Mouse (Mus musculus) cerebellum, postnatal 36 days (tissue): Measurements from ENCODE around the gene Dnaaf5.

Source experiments
- DNase-seq, 2 experiments: peaks; one replicate each; pipeline ENCODE4 v3.0.0; 2021 to 2022; ENCODE audit warnings: mixed read lengths in 2 of 2

Dnaaf5 gene

DNA sequence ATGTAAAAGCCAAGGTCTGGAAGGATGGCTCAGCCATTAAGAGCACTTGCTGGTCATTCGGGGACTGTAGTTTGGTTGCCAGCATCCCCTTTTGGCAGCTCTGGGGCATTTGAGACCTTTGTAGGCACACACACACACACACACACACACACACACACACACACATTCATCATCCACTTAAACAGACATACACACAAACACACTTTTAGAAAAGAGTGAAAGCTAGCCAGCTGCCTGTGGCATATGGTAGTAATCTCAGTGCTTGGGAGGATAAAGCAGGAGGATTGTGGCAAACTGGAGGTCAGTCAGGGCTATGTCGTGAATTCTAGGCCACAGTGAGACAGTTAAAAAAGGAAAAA lies 49.6 kb downstream of the Dnaaf5 start:
- no peak for DNase-seq

DNA sequence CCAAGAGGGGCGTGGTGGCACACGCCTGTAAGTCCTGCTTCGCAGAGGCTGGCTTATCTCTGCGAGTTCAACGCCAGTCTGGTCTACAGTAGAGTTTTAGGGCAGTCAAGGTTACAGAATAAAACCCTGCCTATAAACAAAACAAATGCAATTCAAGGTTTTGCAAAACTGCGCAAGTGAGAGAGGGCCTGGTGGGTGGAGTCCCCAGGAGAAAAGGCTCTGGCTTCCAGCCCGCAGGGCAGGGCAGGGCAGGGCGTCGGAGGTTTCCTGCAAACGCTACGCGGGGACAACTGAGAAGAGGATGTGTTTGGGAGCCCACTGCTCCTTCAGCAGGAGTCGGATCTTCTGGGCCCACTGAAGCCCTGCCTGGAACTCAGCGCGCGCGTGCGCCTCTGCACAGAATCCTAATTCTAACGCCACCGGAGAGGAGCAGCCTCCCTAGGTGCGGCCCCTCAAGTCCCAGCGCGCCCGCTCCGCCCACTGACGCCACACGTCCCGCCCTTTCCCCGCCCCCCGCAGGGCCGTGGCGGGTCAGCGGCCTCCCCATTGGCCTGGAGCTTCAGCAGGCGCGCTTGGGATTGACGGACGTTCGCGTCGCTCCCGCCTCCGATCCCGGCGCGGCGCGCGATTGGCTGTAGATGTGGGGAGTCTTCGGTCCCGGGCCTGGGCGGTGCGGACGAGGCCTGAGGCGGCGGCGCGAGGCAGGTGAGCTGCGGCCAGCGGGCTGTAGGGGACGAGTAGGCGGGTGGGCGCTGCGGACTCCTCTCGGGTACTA lies 50.2 kb downstream of the Dnaaf5 start, which contains the start of gene Sun1:
Sun1 (plus strand) TSS at position 643 of the 775 bp plus-strand sequence.
- DNase-seq: peak; percentile 97 to 99

DNA sequence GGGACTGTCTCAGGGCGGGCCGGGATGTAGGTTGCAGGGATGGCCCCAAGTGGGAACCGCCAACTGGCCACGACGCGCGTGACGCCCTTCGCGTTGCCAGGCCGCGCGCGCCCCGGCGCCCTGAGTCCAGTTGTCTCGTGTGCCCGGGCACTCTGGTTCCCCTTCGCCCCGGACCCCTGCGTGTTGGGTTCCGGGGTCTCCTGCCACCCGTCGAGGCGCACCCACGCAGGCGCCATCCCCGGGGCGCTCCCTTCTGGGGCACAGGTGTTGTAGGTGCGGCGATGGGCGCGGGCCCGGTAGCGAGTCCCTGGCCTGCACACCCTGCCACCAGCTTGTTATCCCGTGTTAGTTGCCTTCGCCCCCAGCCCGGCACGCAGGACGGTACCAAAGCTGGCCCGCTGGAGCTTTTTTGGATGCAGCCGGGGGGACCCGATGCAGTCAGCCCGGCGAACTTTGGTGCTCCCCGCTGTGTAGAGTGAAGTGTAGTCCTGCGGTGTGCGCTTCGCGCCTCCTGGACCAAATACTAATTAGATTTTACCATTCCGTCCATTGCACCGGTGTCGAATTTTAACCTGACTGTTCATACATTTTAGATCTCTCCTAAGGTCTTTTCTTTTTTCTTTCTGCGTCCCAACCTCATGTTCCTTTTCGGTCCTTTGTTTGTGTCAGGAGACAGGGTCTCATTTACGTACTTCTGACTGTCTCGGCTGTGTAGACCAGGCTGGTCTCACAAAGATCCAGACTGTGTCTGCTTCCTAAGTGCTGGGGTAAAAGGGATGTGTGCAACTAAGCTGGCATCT lies 50.9 kb downstream of the Dnaaf5 start:
- DNase-seq: no peak

DNA sequence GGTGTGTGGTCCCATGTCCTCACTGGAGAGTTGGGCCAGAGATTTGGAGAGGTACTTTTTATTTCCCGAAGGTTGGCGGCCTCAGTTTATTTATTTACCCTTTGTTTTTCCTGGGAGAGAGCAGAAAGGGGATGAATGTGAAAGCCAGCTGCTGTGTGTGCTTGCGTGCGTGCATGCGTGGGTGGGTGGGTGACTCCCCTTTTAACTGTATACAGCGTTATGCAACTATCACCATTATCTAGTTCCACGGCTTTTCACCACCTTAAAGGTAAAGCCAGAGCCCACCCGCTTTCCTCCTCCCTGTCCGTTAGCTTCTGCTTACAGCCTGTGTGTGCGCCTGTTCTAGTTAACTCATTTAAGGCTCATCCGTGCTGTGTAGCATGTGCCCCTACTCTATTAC lies 52.1 kb downstream of the Dnaaf5 start:
- no peak for DNase-seq

DNA sequence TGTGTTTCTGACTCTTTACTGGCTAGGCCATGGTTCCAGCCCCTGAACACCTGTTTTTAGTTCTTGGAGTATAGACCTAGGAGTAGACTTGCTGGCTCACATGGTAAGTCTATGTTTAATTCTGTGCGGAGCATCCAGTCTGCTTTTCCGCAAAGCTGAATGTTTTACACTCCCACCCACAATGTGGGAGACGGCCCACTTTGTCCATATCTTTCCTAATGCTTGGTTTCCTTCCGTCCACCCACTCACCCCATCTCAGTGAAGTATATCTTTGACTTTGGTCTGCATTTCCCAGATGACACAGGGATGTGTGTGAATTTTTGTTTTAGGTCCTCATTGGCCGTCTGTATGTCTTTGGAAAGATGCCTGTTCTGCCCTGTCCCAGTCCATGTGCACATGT lies 53.3 kb downstream of the Dnaaf5 start:
- no peak for DNase-seq

DNA sequence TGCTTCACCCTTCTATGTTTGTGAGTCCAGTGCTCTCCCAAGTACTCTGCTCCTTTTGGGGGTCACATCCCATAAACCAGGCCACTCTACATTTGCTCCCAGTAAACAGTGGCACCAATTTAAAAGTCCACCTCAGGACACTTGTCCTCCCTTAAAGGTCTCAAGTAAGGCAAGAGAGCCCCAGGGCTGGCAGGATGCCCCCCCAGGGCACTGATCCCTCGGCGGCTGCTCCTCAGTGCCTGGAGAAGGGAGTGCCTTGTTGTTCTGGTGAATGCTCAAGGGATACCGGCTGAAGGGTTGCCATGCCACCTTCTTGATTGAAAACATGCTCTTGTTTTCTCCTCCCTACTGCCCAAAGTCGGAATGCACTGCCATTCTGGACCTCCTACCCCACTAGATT lies 56.1 kb downstream of the Dnaaf5 start:
- no peak for DNase-seq

DNA sequence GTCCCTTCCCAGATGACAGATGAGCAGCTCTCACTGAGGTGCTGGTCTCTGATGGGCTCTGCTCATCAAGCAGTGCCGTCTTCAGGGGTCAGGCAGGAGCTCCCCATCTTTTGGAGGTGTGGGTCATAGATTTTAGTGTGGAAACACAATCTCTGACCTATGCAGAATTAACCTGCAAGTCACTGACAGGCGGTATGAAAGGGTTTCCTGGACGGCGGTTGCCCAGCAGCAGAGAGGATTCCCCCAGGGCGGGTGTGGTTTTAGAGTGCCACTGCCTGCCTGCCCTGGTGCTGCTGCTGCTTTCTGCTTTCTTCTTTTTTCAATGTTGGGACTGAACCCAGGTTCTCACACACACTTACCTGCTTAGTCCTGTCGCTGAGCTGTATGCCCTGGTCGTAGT lies 56.5 kb downstream of the Dnaaf5 start:
- DNase-seq: no peak

DNA sequence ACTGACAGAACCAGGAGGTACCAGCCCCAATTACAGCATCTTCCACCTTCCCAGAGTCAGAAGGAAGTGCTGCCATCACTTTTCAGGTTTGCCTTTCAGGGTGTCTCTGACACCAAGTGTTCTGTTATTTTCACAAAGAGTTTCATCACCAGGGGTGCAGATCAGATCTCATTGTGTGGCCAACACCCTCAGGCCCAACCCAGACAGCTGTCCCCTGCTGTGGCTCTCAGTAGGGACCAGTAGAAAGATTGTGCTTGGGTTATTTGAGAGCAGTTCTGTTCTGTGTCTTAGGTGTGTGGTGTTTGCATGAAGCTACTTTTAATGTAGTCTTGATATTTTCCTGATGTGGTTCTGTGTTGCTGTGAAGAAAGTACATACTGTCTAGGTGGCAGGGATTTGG lies 58.2 kb downstream of the Dnaaf5 start:
- DNase-seq: no peak

DNA sequence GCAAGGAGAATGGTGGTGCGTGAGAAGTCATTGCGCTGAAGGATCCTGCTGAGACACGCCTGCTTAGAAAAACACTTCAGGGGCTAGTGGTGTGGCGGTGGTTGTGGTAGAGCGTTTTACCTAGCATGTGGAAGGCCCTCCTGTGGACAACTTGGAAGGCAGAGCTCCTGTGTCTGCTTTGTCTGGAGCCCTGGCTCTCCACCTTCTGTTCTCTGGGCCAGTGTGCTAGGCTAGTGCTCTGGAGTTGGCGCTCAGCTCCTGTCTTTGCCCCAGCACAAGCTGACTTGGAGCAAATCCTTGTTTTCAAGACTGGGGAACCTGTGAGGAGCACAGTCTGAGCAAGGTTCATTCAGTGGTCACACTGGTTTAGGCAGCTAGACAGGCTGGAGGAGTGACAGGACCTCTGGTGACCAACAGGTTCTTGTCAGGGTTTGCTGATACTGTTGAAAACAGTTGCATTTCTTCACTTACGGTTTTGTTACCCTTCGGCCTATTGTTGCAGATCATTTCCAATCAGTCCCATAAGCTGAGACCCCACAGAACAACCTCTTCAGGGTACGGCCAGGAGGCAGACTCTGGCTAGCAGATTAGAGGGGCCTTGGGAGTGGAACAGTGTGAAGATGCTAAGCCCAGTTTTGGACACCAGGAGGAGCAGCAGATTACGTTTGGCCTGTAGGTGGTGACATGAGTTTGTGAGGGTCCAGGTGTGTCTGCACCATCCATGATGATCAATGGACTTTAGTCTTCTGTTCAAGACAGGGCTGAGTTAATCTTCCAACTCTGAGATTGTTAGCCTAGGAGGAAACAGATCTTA lies 59.1 kb downstream of the Dnaaf5 start:
- peak; percentile 53 to 55 for DNase-seq

DNA sequence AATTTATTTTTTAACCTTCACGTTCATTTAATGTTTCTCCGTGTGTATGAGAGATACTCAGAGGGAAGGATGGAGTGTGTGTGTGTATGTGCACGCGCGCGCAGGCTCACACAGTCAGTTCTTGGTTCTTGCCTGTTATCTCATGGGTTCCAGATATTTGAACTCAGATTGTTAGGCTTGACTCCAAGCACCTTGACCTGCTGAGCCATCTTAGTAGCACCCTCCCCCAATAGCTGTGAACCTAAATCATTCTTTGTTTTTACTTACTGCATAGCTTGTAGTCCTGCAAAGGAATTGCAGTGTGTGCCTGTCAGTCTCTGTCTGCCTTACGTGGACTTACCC lies 59.6 kb downstream of the Dnaaf5 start:
- DNase-seq: no peak

DNA sequence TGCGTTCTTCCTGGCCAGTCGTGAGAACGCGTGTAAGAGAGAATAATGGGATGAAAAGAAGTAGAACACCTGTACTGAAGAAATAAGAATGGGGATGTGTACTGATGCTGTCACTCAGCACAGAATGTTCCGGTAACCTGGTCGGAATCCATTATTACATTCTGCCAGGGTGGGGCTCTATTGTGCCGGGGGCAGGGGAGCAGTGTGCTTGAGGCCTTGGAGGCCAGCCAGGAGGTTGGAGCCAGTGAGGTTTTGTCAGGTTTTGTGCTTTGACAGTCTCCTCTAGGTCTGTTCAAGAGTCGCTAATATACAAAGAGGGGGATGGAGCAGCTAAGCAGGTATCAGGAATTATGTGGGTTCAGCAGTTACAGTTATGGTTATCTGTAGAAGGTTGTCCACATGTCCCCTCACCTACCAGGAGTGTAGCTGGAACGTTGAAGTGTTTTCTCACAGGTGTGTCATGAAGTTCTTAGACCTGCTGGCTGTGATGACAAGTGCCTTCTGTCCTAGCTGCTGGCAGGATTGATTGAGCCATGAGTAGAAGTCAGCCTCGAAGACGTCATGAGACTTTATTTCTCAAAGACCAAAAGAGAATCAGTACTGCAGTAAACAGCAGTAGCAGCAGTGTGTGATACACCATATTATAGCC lies 61.8 kb downstream of the Dnaaf5 start:
- DNase-seq: no peak

DNA sequence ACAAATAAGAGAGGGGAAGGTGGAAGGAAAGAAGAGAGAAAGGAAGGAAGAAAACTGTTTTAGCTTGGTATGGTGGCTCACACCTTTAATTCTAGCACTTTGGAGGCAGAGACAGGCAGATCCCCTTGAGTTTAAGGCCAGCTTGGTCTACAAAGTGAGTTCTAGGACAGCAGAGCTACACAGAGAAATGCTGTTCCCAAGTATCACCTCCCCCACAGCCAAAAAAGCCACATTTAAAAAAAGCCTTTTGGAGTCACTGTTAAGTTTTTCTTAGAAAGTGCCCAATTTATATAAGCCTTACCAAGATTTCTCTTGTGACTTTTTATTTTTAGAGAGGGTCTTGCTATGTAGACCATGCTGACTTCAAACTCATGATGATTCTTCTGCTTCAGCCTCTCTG lies 64.3 kb downstream of the Dnaaf5 start:
- no peak for DNase-seq

DNA sequence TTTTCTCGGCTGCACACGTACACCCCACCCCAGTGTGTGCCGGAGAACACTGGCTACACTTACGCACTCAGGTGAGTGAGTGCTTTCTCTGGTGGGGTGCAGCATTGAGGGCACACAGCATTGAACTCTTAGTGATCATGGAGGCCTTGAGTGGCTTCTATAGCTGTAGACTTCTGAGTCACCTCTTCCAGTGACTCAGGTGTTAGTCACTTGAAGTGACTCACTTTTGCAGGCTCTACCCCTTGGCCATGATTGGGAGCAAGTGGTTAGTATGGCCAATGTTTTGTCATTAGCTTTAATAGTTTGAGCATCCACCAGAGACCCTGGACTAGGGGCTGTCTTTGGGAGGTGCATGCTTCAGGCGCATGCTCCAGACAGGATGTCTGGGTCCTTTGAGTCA lies 65.2 kb downstream of the Dnaaf5 start:
- DNase-seq: no peak

DNA sequence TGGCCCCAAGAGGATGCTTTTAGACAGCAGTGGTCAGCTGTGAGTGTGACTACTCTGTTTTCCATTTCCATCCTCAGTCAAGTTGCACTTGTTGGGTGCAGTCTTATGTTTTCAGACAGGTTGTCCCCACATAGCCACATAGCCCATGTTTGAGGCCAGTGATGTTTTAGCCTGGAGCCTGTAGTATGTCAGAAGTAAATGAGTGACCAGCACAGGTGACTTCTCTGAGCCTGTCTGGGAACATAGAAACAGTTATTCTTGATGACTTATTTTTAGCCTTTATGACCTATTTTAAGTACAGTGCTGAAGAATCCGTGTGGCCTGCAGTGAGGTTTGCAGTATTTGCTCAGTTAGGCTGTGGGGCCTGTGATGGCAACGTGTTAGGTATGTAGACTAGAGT lies 66.1 kb downstream of the Dnaaf5 start:
- no peak for DNase-seq

DNA sequence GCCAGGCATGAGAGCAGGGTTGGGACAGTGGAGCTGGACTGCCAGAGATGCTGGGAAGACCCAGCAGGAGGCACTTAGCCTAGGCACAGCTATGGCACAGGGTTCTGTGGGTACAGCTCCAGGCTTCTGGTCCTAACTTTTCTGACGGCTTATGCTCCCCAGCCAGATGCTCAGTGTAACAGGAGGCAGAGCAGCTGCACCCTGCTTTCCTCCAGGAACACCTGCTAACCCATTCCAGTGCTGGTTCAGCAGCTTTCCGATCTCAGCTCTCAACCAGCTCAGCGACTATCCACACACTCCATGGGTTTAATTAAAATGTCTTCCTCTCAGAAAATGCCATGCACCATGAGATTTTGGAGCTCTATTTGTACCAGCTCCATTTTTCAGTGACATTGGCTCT lies 66.8 kb downstream of the Dnaaf5 start:
- DNase-seq: no peak

DNA sequence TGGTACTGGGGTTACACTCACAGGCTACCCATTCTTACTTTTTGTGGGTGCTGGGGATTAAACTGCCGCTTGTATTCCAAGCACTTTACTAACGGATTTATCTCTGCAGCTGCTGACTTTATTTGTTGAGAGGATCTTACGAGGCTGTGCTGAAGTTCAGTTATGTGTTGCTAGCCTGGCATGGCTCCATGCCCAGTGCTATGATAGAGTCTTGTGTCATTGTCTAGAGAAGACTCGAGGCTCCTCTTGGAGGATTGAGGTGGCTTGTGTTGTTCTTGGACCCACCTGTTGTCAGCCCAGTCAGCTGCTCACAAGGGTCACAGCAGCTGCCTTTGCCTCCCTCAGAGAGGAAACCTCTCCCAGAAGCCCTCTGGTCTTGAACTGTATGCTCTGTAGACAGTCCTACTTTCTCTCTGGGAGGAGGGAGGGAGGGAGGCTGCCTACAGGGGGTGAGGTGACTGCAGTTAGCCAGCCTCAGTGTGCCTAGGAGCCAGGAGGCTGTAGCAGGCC lies 70.0 kb downstream of the Dnaaf5 start:
- no peak for DNase-seq

DNA sequence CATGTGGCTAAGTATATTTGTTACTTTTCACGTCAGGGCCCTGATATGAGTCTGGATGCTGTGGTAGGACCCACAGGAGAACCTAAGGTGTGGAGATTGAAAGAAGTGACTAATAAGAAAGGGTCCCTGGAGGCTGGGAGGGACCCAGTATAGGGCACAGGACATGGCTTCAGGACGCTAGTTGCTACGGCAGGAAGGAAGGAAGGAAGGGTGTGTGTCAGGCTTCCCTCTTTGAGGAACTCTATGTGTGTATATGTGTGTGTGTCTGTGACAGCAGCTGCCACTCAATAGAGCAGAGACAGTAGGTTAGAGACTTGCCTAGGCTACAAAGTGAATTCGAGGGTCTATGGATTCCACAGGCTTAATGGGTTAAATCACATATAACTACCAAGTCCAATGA lies 70.6 kb downstream of the Dnaaf5 start:
- no peak for DNase-seq

DNA sequence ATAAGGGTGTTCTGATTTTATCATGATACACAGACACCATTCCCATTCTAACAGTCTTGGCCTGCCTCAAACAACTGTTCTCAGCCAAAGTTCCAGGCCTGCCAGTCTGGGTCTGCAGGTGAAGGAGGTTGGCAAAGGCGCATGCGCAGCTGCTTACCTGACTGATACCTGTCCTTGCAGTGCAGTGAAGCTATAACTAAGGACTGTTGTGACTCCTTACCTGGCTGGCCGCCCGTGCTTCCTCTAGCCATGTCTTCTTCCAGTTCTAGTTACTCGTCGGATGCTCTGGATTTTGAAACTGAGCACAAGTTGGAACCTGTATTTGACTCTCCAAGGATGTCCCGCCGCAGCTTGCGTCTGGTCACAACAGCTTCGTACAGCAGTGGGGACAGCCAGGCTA lies 73.3 kb downstream of the Dnaaf5 start:
- no peak for DNase-seq

DNA sequence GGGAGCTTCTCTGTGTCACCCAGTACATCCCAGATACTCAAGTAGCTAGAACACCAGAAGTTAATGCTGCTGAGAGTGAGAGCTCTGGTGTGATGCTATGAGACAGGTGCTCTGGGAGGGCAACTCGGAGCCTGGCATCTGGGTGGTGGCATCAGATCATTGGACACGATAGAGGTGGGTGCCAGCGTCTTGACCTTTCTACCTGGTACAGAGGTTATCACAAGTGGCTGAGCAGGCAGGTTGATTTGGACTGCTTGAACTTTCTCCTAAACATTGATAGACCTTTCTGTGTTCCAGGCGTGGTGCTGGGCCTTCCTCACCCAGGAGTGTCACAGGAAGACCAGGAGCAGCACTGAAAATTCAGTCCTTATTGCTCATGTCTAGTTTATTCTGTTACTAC lies 77.2 kb downstream of the Dnaaf5 start:
- no peak for DNase-seq

DNA sequence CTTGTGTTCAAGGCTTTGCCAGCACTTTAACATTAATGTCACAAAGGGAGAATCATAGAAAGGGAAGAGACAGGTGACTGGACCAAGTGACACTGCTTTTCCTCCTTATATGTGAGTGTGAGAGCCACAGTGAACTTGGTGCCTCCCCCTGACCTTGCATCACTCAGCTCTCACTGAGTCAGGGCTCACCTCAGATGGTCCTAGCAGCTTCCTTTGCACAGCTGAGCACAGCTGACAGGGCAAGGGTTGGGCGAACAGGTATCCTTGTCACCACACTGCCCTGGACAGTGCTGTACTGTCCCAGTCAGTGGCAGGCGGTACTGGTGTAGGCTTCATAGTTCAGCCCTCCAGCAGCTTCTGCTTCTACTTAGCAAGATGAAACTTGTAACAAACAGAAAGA lies 77.6 kb downstream of the Dnaaf5 start:
- DNase-seq: no peak

DNA sequence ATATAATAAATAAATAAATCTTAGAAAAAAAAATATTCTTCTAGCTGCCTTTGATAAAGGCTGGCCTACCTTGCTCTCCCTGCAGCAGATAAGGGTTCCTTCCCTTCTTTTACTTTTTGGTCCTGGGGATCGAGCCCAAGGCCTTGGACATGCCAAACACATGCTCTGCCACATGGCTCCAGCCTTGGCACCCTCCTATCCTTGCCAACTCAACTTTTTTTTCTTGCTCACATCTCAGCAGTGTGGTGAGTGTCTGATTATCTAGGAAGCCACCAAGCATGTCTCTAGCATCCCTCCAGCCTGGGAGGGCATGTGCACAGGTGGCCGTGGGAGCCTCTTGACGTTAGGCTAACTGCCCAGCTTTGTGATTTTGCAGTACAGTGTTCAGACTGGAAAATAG lies 78.3 kb downstream of the Dnaaf5 start:
- DNase-seq: no peak

DNA sequence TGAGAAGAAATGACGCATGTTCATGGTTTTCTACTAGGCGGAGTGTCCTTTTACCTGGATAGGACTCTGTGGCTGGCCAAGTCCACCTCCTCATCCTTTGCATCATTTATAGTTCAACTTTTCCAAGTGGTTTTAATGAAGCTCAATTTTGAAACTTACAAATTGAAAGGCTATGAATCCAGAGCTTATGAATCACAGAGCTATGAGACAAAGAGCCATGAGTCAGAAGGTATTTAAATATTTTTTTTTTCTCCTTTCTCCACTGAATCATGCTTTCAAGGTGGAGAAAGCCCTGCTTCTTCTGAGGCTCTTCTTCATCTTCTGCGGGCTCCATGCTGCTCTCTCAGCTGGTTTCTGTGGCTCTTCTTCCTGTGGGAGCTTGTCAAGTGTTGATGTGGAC lies 79.7 kb downstream of the Dnaaf5 start:
- DNase-seq: no peak

DNA sequence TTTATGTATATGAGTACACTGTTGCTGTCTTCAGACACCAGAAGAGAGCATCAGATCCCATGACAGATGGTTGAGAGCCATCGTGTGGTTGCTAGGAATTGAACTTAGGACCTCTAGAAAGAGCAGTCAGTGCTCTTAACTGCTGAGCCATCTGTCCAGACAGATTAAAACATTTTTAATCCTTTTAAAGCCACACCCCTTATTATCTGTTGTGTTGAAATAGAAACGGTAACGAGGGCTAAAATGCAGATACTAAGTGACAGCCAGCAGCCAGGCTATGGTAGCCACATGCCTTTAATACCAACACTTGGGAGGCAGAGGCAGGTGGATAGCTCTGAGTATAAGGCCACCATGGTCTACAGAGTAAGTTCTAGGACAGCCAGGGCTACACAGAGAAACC lies 82.1 kb downstream of the Dnaaf5 start:
- no peak for DNase-seq
